Mouse (Mus musculus): ENCODE results near the gene Megf6.

GRCm38 (mm10) chr4:154156050-154156449 lies 14.5 kb upstream of the Megf6 start:
- no peak for TF ChIP-seq CTCF (IDR thresholded peaks at IDR 0.05; ENCODE audit: low read depth)
- no peak for TF ChIP-seq EP300 (IDR thresholded peaks at IDR 0.05; ENCODE audit: low read depth)
